In the genomic region with DNA sequence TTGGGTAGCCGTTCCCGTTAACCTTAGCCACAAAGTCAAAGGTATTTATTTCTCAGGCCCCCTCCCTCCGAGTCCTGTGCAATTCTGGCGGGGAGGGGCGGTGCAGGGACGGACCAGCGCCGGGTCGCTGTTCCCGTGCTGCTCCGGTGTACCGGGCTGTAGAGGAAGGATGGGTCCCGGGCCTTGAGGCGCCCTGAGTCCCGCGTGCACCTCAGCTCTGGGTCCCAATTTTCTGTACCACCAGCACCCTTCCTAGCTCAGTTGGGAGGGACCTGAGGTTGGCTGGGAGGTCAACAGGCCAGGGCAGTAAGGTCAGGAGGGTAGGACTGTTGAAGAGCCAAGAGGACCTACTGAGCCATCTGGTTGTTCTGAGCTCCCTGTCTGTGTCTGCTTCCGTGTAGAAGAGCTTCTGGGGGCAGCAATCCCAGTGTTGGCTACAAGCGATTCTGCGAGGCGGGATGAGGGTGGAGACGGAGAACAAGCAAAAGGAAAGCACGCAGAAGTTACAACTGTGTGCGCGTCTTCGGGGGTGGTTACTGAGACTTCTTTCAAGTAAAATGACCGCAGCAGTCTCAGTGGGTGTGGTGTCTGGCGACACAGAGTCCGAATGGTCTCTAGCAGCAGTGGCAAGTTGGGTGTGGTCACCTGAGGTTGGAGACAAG, we compare ENCODE assay signal across 8 mouse cellular contexts. TPM values are rescaled to one million over a fixed set of nuclear protein-coding genes. Genes with fewer than 3 reads are reported as not detected.
A peak's percentile ranks its signal among the peaks of the same experiment; 100 is the strongest.
DNase-seq lines count a peak whose midpoint lies in the region; ATAC-seq and TF ChIP-seq lines count a peak whose summit lies in the region.

No protein-coding gene starts in this region.

- peak overlapping the region; percentile 96 for H3K4me2 ChIP-seq in liver, embryonic 12.5 days
- H3K4me2 ChIP-seq in midbrain, embryonic 16.5 days (ENCODE audit: low read length): peak overlapping the region; percentile 81

- under 1% methylated on average over 28 of the region's 28 CpGs for WGBS in heart, adult 2 months
- 2% methylated on average over 28 of the region's 28 CpGs for WGBS in liver, embryonic 12.5 days (ENCODE audit: insufficient replicate concordance)
- 2% methylated on average over 28 of the region's 28 CpGs for WGBS in midbrain, embryonic 16.5 days

- peak overlapping the region; percentile 98 for H3K27ac ChIP-seq in heart, adult 2 months
- H3K27ac ChIP-seq in liver, embryonic 12.5 days: peak overlapping the region; percentile 69
- H3K27ac ChIP-seq in midbrain, embryonic 16.5 days (ENCODE audit: low read length): peak overlapping the region; percentile 94

- no peaks in the 10 kb centered on the region for H3K27me3 ChIP-seq in heart, adult 2 months (ENCODE audit: control insufficient read depth, insufficient read depth, low read length)
- H3K27me3 ChIP-seq in liver, embryonic 12.5 days (replicated peaks): no peaks in the 10 kb centered on the region
- H3K27me3 ChIP-seq in midbrain, embryonic 16.5 days (ENCODE audit: control insufficient read depth, insufficient read depth, low read depth, low read length): no peaks in the 10 kb centered on the region

- no peaks in the 10 kb centered on the region for H3K36me3 ChIP-seq in heart, adult 2 months (ENCODE audit: control insufficient read depth, insufficient read depth, low read length)
- peaks cover 29% of the 10 kb centered on the region for H3K36me3 ChIP-seq in liver, embryonic 12.5 days
- peaks cover 24% of the 10 kb centered on the region for H3K36me3 ChIP-seq in midbrain, embryonic 16.5 days (ENCODE audit: control insufficient read depth, insufficient read depth, low read length)

- H3K79me2 ChIP-seq in heart, adult 2 months (replicated peaks; ENCODE audit: control insufficient read depth, insufficient read depth, low read length): 0 out of 2 replicates have a peak, but pooled peaks cover 2% of the 10 kb centered on the region

- DNase-seq in heart, adult 2 months: no peak
- DNase-seq in heart, adult 11 months: no peak
- DNase-seq in ES-CJ7 (ENCODE audit: low read depth, low spot score): peak; percentile 42
- DNase-seq in thymus, adult 18-20 months: no peak

- ATAC-seq in erythroblast, adult 5-6 weeks (replicated peaks; ENCODE audit: low FRiP score, poor library complexity, severe bottlenecking): peak; percentile 70
- ATAC-seq in inflammation-experienced regulatory T-cells, adult 6 months: peak; percentile 53
- ATAC-seq in liver, embryonic 12.5 days: peak; percentile 73
- peak; percentile 83 for ATAC-seq in midbrain, embryonic 16.5 days

- peaks cover 1% of the 10 kb centered on the region; the same call in 1 of the 2 replicates for H3K4me1 ChIP-seq in heart, adult 2 months (ENCODE audit: control insufficient read depth, insufficient read depth, low read length)
- H3K4me1 ChIP-seq in liver, embryonic 12.5 days: peaks cover 22% of the 10 kb centered on the region
- H3K4me1 ChIP-seq in midbrain, embryonic 16.5 days (ENCODE audit: control insufficient read depth, insufficient read depth, low read length): peaks cover 16% of the 10 kb centered on the region

- TF ChIP-seq EP300 in heart, adult 2 months (IDR thresholded peaks at IDR 0.05; ENCODE audit: insufficient read depth, low read depth, low read length): no peak

- no peak for TF ChIP-seq CTCF in heart, adult 2 months (IDR thresholded peaks at IDR 0.05)

- intact Hi-C loops in heart, adult 2 months (cut with DNase I): no loop called here

- no peak for TF ChIP-seq POLR2A in heart, adult 2 months (IDR thresholded peaks at IDR 0.05; ENCODE audit: insufficient read depth, low read depth, low read length)

- H3K9ac ChIP-seq in heart, adult 2 months (ENCODE audit: low read depth, low read length): peak overlapping the region; percentile 89
- H3K9ac ChIP-seq in liver, embryonic 12.5 days: peak overlapping the region; percentile 75
- H3K9ac ChIP-seq in midbrain, embryonic 16.5 days (ENCODE audit: low read depth, low read length): peak overlapping the region; percentile 97

- H3K4me3 ChIP-seq in heart, adult 2 months: peak overlapping the region; percentile 88
- peak overlapping the region; percentile 71 for H3K4me3 ChIP-seq in liver, embryonic 12.5 days
- peak overlapping the region; percentile 80 for H3K4me3 ChIP-seq in midbrain, embryonic 16.5 days (ENCODE audit: low read depth, low read length)

- H3K9me3 ChIP-seq in liver, embryonic 12.5 days (replicated peaks): 0 out of 2 replicates have a peak, but pooled peaks cover 2% of the 10 kb centered on the region
- H3K9me3 ChIP-seq in midbrain, embryonic 16.5 days (replicated peaks; ENCODE audit: control insufficient read depth, low read length, poor library complexity, severe bottlenecking): peaks cover 9% of the 10 kb centered on the region; the same call in 1 of the 2 replicates

RNA-seq across cellular contexts. Expression of gene Zfp775, which starts 0.3 kb away (rescaled TPM):
- 10 to 100 TPM; 11.8 to 12.9 TPM for total RNA-seq in heart, adult 2 months (2021)
- 6.2 and 7.0 TPM in 2 replicates for polyA plus RNA-seq in heart, adult 2 months (2012; rRNA removed)
- total RNA-seq in erythroblast, adult 5-6 weeks (2015; ENCODE audit: low replicate concordance): 0.42 TPM in 1 of 2 replicates, not detected in the other
- 0.17 and 0.28 TPM in 2 replicates for total RNA-seq in erythroblast, adult 5-6 weeks (2017; ENCODE audit: low replicate concordance)
- 1 to 10 TPM; 4.5 to 7.7 (median 7.3) TPM for polyA plus RNA-seq in inflammation-experienced regulatory T-cells, adult 6 months (2017; shearing (Covaris generic))
- 2.0 and 2.2 TPM in 2 replicates for polyA plus RNA-seq in liver, embryonic 12.5 days (2016; fragmentation: Nextera tagmentation; extraction: Ambion mirVana)
- 14.1 and 16.7 TPM in 2 replicates for polyA plus RNA-seq in midbrain, embryonic 16.5 days (2015; fragmentation: Nextera tagmentation; extraction: Ambion mirVana)

RNA-seq across cellular contexts. Expression of gene Gm44965, which starts 8.5 kb away (rescaled TPM):
- total RNA-seq in heart, adult 2 months (2021): not detected
- not detected in 2 replicates for polyA plus RNA-seq in heart, adult 2 months (2012; rRNA removed)
- total RNA-seq in erythroblast, adult 5-6 weeks (2015; ENCODE audit: low replicate concordance): not detected in 2 replicates
- total RNA-seq in erythroblast, adult 5-6 weeks (2017; ENCODE audit: low replicate concordance): not detected in 2 replicates
- 1 to 10 TPM in 1 of 3 experiments, not detected in 2; 2.7 TPM for polyA plus RNA-seq in inflammation-experienced regulatory T-cells, adult 6 months (2017; shearing (Covaris generic))
- polyA plus RNA-seq in liver, embryonic 12.5 days (2016; fragmentation: Nextera tagmentation; extraction: Ambion mirVana): not detected in 2 replicates
- polyA plus RNA-seq in midbrain, embryonic 16.5 days (2015; fragmentation: Nextera tagmentation; extraction: Ambion mirVana): not detected in 2 replicates

RNA-seq across cellular contexts. Expression of gene Repin1, which starts 8.5 kb away (rescaled TPM):
- total RNA-seq in heart, adult 2 months (2021): 10 to 100 TPM; 30.0 to 33.2 TPM
- 27.7 and 33.1 TPM in 2 replicates for polyA plus RNA-seq in heart, adult 2 months (2012; rRNA removed)
- 2.3 TPM in 2 replicates for total RNA-seq in erythroblast, adult 5-6 weeks (2015; ENCODE audit: low replicate concordance)
- 3.9 TPM in 1 of 2 replicates, not detected in the other for total RNA-seq in erythroblast, adult 5-6 weeks (2017; ENCODE audit: low replicate concordance)
- polyA plus RNA-seq in inflammation-experienced regulatory T-cells, adult 6 months (2017; shearing (Covaris generic)): 1 to 10 TPM; 2.7 to 6.3 (median 2.9) TPM
- 11.8 and 13.2 TPM in 2 replicates for polyA plus RNA-seq in liver, embryonic 12.5 days (2016; fragmentation: Nextera tagmentation; extraction: Ambion mirVana)
- 48.2 and 48.8 TPM in 2 replicates for polyA plus RNA-seq in midbrain, embryonic 16.5 days (2015; fragmentation: Nextera tagmentation; extraction: Ambion mirVana)

RNA-seq across cellular contexts. Expression of gene Gm45021, which starts 12.8 kb away (rescaled TPM):
- total RNA-seq in heart, adult 2 months (2021): not detected
- not detected in 2 replicates for polyA plus RNA-seq in heart, adult 2 months (2012; rRNA removed)
- not detected in 2 replicates for total RNA-seq in erythroblast, adult 5-6 weeks (2015; ENCODE audit: low replicate concordance)
- total RNA-seq in erythroblast, adult 5-6 weeks (2017; ENCODE audit: low replicate concordance): not detected in 2 replicates
- not detected for polyA plus RNA-seq in inflammation-experienced regulatory T-cells, adult 6 months (2017; shearing (Covaris generic))
- polyA plus RNA-seq in liver, embryonic 12.5 days (2016; fragmentation: Nextera tagmentation; extraction: Ambion mirVana): 0.44 TPM in 1 of 2 replicates, not detected in the other
- polyA plus RNA-seq in midbrain, embryonic 16.5 days (2015; fragmentation: Nextera tagmentation; extraction: Ambion mirVana): not detected in 2 replicates

RNA-seq across cellular contexts. Expression of gene AI854703, which starts 24.4 kb away (rescaled TPM):
- total RNA-seq in heart, adult 2 months (2021): under 1 TPM; 0.16 to 0.29 TPM
- 0.68 and 1.1 TPM in 2 replicates for polyA plus RNA-seq in heart, adult 2 months (2012; rRNA removed)
- not detected in 2 replicates for total RNA-seq in erythroblast, adult 5-6 weeks (2015; ENCODE audit: low replicate concordance)
- not detected in 2 replicates for total RNA-seq in erythroblast, adult 5-6 weeks (2017; ENCODE audit: low replicate concordance)
- 1 to 10 TPM in 2 of 3 experiments, under 1 TPM in 1; 0.40 to 2.2 (median 2.1) TPM for polyA plus RNA-seq in inflammation-experienced regulatory T-cells, adult 6 months (2017; shearing (Covaris generic))
- polyA plus RNA-seq in liver, embryonic 12.5 days (2016; fragmentation: Nextera tagmentation; extraction: Ambion mirVana): 0.30 and 0.50 TPM in 2 replicates
- 24.9 and 27.4 TPM in 2 replicates for polyA plus RNA-seq in midbrain, embryonic 16.5 days (2015; fragmentation: Nextera tagmentation; extraction: Ambion mirVana)
